Mouse (Mus musculus) MEL (cell line): ENCODE results near the gene Nosip. TPM values are rescaled to one million over a fixed set of nuclear protein-coding genes. Genes with fewer than 3 reads are reported as not detected.
A peak's percentile ranks its signal among the peaks of the same experiment; 100 is the strongest.

ENCODE experiments used
- DNase-seq: peaks from one replicate; pipeline ENCODE4 v3.0.0; 2011; ENCODE audit warnings: low read depth, low spot score
- H3K27ac ChIP-seq: 2 replicates; pipeline ENCODE4 v1.5.1; 2012; ENCODE audit warnings: low read depth, mild to moderate bottlenecking, control low read depth, low read length, moderate library complexity; ENCODE audit not compliant: control insufficient read depth
- H3K27me3 ChIP-seq, 2 experiments: fragments of 150-350 bp in 1 of 2; sonication (generic) in 1 of 2; 2 replicates each; pipeline ENCODE4 v1.6.1; 2012; ENCODE audit warnings: low read length in 2 of 2, mild to moderate bottlenecking in 2 of 2, improper control_type of control experiment in 1 of 2, moderate library complexity in 1 of 2; ENCODE audit not compliant: insufficient read depth in 2 of 2, control insufficient read depth in 1 of 2
- H3K36me3 ChIP-seq, 2 experiments: 2 replicates each; pipeline ENCODE4 v1.6.1; 2012 to 2014; ENCODE audit warnings: low read length in 2 of 2, improper control_type of control experiment in 1 of 2, inconsistent platforms in 1 of 2, mild to moderate bottlenecking in 1 of 2; ENCODE audit not compliant: insufficient read depth in 2 of 2, control insufficient read depth in 1 of 2
- H3K4me1 ChIP-seq, 2 experiments: fragments of 150-350 bp in 1 of 2; sonication (generic) in 1 of 2; 2 replicates each; pipeline ENCODE4 v1.6.1; 2012; ENCODE audit warnings: low read length in 2 of 2, improper control_type of control experiment in 1 of 2, mild to moderate bottlenecking in 1 of 2; ENCODE audit not compliant: insufficient read depth in 2 of 2, control insufficient read depth in 1 of 2
- H3K4me3 ChIP-seq, 2 experiments: fragments of 150-350 bp in 1 of 2; sonication (generic) in 1 of 2; 2 replicates each; pipeline ENCODE4 v1.5.1; 2012; ENCODE audit warnings: low read depth in 2 of 2, low read length in 2 of 2, mild to moderate bottlenecking in 2 of 2, moderate library complexity in 2 of 2, control low read depth in 1 of 2, improper control_type of control experiment in 1 of 2; ENCODE audit not compliant: control insufficient read depth in 1 of 2, insufficient read depth in 1 of 2
- H3K79me2 ChIP-seq: 2 replicates; pipeline ENCODE4 v1.6.1; 2012; ENCODE audit warnings: mild to moderate bottlenecking, low read length, moderate library complexity; ENCODE audit not compliant: control insufficient read depth, poor library complexity, insufficient read depth
- H3K9ac ChIP-seq: 2 replicates; pipeline ENCODE4 v1.6.1; 2012; ENCODE audit warnings: low read depth, mild to moderate bottlenecking, control low read depth, low read length, moderate library complexity; ENCODE audit not compliant: control insufficient read depth, poor library complexity, severe bottlenecking
- H3K9me3 ChIP-seq: fragments of 150-350 bp; sonication (generic); replicated peaks from 2 replicates; pipeline ENCODE4 v1.6.1; 2012; ENCODE audit warnings: mild to moderate bottlenecking, low read length, improper control_type of control experiment, moderate library complexity; ENCODE audit not compliant: insufficient read depth
- CTCF ChIP-seq, 3 experiments: IDR thresholded peaks in 2 of 3; conservative IDR thresholded peaks in 1 of 3; 2 replicates each; pipeline ENCODE4 v1.5.1; 2011 to 2012; ENCODE audit warnings: low read length in 3 of 3, low read depth in 2 of 3, mild to moderate bottlenecking in 2 of 3, improper control_type of control experiment in 1 of 3, inconsistent platforms in 1 of 3, mixed read lengths in 1 of 3, moderate library complexity in 1 of 3; ENCODE audit not compliant: control insufficient read depth in 1 of 3, insufficient read depth in 1 of 3, poor library complexity in 1 of 3, severe bottlenecking in 1 of 3
- E2F4 ChIP-seq: IDR thresholded peaks from 2 replicates; pipeline ENCODE4 v1.6.1; 2011; ENCODE audit warnings: low read depth, low read length, improper control_type of control experiment, borderline replicate concordance
- ETS1 ChIP-seq: IDR thresholded peaks from 2 replicates; pipeline ENCODE4 v1.6.1; 2012; ENCODE audit warnings: low read depth, mild to moderate bottlenecking, inconsistent platforms, low read length, improper control_type of control experiment, moderate library complexity
- MYB ChIP-seq: IDR thresholded peaks from 2 replicates; pipeline ENCODE4 v1.6.1; 2011; ENCODE audit warnings: mild to moderate bottlenecking, low read depth, low read length, improper control_type of control experiment
- MYC ChIP-seq: IDR thresholded peaks from 2 replicates; pipeline ENCODE4 v1.6.1; 2011; ENCODE audit warnings: low read depth, mild to moderate bottlenecking, low read length, improper control_type of control experiment, moderate library complexity
- NELFE ChIP-seq: IDR thresholded peaks from 2 replicates; pipeline ENCODE4 v1.6.1; 2011; ENCODE audit warnings: low read depth, low read length, improper control_type of control experiment
- POLR2A ChIP-seq, 2 experiments: IDR thresholded peaks; 2 replicates each; pipeline ENCODE4 v1.6.1; 2011 to 2012; ENCODE audit warnings: low read length in 2 of 2, mild to moderate bottlenecking in 2 of 2, control low read depth in 1 of 2, improper control_type of control experiment in 1 of 2, low read depth in 1 of 2, moderate library complexity in 1 of 2; ENCODE audit not compliant: control insufficient read depth in 1 of 2, insufficient read depth in 1 of 2, poor library complexity in 1 of 2
- RCOR1 ChIP-seq: IDR thresholded peaks from 2 replicates; pipeline ENCODE4 v1.6.1; 2012; ENCODE audit warnings: low read depth, mild to moderate bottlenecking, inconsistent platforms, low read length, improper control_type of control experiment
- TBP ChIP-seq: IDR thresholded peaks from 2 replicates; pipeline ENCODE4 v1.8.0; 2011; ENCODE audit warnings: low read depth, low read length, improper control_type of control experiment
- ZKSCAN1 ChIP-seq: IDR thresholded peaks from 2 replicates; pipeline ENCODE4 v1.6.1; 2012; ENCODE audit warnings: low read depth, mild to moderate bottlenecking, inconsistent platforms, low read length, improper control_type of control experiment, moderate library complexity
- polyA plus RNA-seq, 2 experiments: library from polyadenylated mRNA; stranded (reverse) in 1 of 2; unstranded in 1 of 2; fragments of >175 nt in 1 of 2; fragments of >200 nt in 1 of 2; gene quantifications; 2 replicates each; pipeline versions ENCODE4 v1.2.1 to v1.2.4; 2012; ENCODE audit warnings: low replicate concordance in 2 of 2, low read depth in 1 of 2; ENCODE audit not compliant: insufficient read length in 2 of 2, insufficient read depth in 1 of 2, missing spikeins in 1 of 2
- total RNA-seq: library from RNA; depleted of rRNA; stranded (reverse); fragments of 300-350 nt; gene quantifications from 2 replicates; pipeline ENCODE4 v1.2.3, GENCODE M21; 2012

The Nosip gene
- total and polyA plus RNA-seq, 3 experiments = 50.7 to 78.9 TPM; not detected in 1

GRCm38 (mm10) chr7:45119780-45120709 is 57.8 kb downstream of the Nosip start:
- DNase-seq = peak; percentile 57
- Histone ChIP-seq H3K4me3 (no peak overlapping the region), H3K79me2 (peaks cover 25% of the 10 kb centered on the region), H3K36me3 (peaks cover 3 to 13% of the 10 kb centered on the region in 2 experiments; a peak in 3 of 4 replicates), H3K9ac (no peak overlapping the region), H3K27ac (no peak overlapping the region; the same call in 1 of the 2 replicates), H3K27me3 (no peaks in the 10 kb centered on the region), H3K9me3 (no peaks in the 10 kb centered on the region), H3K4me1 (peaks cover 0 to 22% of the 10 kb centered on the region in 2 experiments; a peak in 2 of 4 replicates)
- TF ChIP-seq RCOR1 = no peak
- TF ChIP-seq POLR2A (IDR thresholded peaks at IDR 0.05; ENCODE audit: control insufficient read depth in 1 of 2, insufficient read depth in 1 of 2, low read depth in 1 of 2, low read length in 2 of 2, poor library complexity in 1 of 2) = peak in 1 of 2 experiments; percentile 26; a peak in 1 of 4 replicates

- peaks cover 7 to 17% of the 10 kb centered on the region in 2 experiments for H3K36me3 ChIP-seq
- H3K27me3 ChIP-seq = no peaks in the 10 kb centered on the region
- no peaks in the 10 kb centered on the region for H3K9me3 ChIP-seq
- H3K79me2 ChIP-seq = peaks cover 35% of the 10 kb centered on the region
- peak overlapping the region; percentile 91 for H3K9ac ChIP-seq
- H3K4me1 ChIP-seq = peaks cover 0 to 22% of the 10 kb centered on the region in 2 experiments; a peak in 2 of 4 replicates
- peak overlapping the region; percentile 23; the same call in 1 of the 2 replicates for H3K27ac ChIP-seq
- DNase-seq = peak; percentile 74
- TF ChIP-seq ETS1 = no peak
- no peak for TF ChIP-seq MYC
- TF ChIP-seq POLR2A (IDR thresholded peaks at IDR 0.05; ENCODE audit: control insufficient read depth in 1 of 2, insufficient read depth in 1 of 2, low read depth in 1 of 2, low read length in 2 of 2, poor library complexity in 1 of 2) = peak; percentile 10 to 64; a peak in 2 of 4 replicates
- no peak for TF ChIP-seq E2F4
- TF ChIP-seq NELFE = no peak
- 0 out of 2 replicates have a peak, but pooled peaks have one; percentile 28 for TF ChIP-seq TBP
- TF ChIP-seq MYB = no peak
- peak overlapping the region in 1 of 2 experiments; percentile 84; a peak in 1 of 4 replicates for H3K4me3 ChIP-seq
These were observed 59.2 kb downstream of the Nosip start for GRCm38 (mm10) chr7:45121404-45121803.

GRCm38 (mm10) chr7:45121966-45122365 is 59.7 kb downstream of the Nosip start:
- H3K4me1 ChIP-seq = peaks cover 0 to 22% of the 10 kb centered on the region in 2 experiments; a peak in 2 of 4 replicates
- DNase-seq = no peak
- no peaks in the 10 kb centered on the region for H3K27me3 ChIP-seq
- H3K79me2 ChIP-seq = peaks cover 41% of the 10 kb centered on the region
- H3K9ac ChIP-seq = peak overlapping the region; percentile 91
- peak overlapping the region in 1 of 2 experiments; percentile 84; a peak in 2 of 4 replicates for H3K4me3 ChIP-seq
- peak overlapping the region; percentile 23 for H3K27ac ChIP-seq
- no peaks in the 10 kb centered on the region for H3K9me3 ChIP-seq
- TF ChIP-seq CTCF (IDR thresholded peaks at IDR 0.05 in 2 of 3, conservative IDR thresholded peaks at IDR 0.05 in 1 of 3; ENCODE audit: control insufficient read depth in 1 of 3, insufficient read depth in 1 of 3, low read depth in 2 of 3, low read length in 3 of 3, poor library complexity in 1 of 3, severe bottlenecking in 1 of 3) (no peak), POLR2A (IDR thresholded peaks at IDR 0.05; ENCODE audit: control insufficient read depth in 1 of 2, insufficient read depth in 1 of 2, low read depth in 1 of 2, low read length in 2 of 2, poor library complexity in 1 of 2) (0 out of 4 replicates have a peak, but pooled peaks of 1 of the 2 experiments have one; percentile 5), ZKSCAN1 (no peak)
- TF ChIP-seq, all 39 proteins: peak for 1
- peaks cover 11 to 17% of the 10 kb centered on the region in 2 experiments for H3K36me3 ChIP-seq
